Mouse (Mus musculus) ES-Bruce4 (cell line): Measurements from ENCODE around the gene 2310050C09Rik. TPM values are rescaled to one million over a fixed set of nuclear protein-coding genes. Genes with fewer than 3 reads are reported as not detected.

Source experiments
- H3K27ac ChIP-seq: 2 replicates; pipeline ENCODE4 v1.5.1; 2012; ENCODE audit warnings: low read length, inconsistent platforms; ENCODE audit not compliant: insufficient read depth
- H3K27me3 ChIP-seq: 2 replicates; pipeline ENCODE4 v1.6.1; 2012; ENCODE audit warnings: mild to moderate bottlenecking, low read length, inconsistent platforms; ENCODE audit not compliant: control insufficient read depth, poor library complexity, insufficient read depth, severe bottlenecking
- H3K36me3 ChIP-seq: 2 replicates; pipeline ENCODE4 v1.6.1; 2012; ENCODE audit warnings: inconsistent platforms, mild to moderate bottlenecking, low read length, moderate library complexity; ENCODE audit not compliant: control insufficient read depth, poor library complexity, insufficient read depth, severe bottlenecking
- H3K4me1 ChIP-seq: one replicate; pipeline ENCODE4 v1.8.1; 2011; ENCODE audit warnings: low read length; ENCODE audit not compliant: control insufficient read depth, insufficient read depth
- H3K4me3 ChIP-seq: 2 replicates; pipeline ENCODE4 v1.5.1; 2011; ENCODE audit warnings: low read depth, mild to moderate bottlenecking, low read length
- H3K9ac ChIP-seq: 2 replicates; pipeline ENCODE4 v1.6.1; 2012; ENCODE audit warnings: low read depth, mild to moderate bottlenecking, inconsistent platforms; ENCODE audit not compliant: poor library complexity, severe bottlenecking
- H3K9me3 ChIP-seq: replicated peaks from 2 replicates; pipeline ENCODE4 v1.6.1; 2012; ENCODE audit warnings: mild to moderate bottlenecking, low read length, inconsistent platforms; ENCODE audit not compliant: control insufficient read depth, poor library complexity, insufficient read depth, severe bottlenecking
- CTCF ChIP-seq: IDR thresholded peaks from one replicate; pipeline ENCODE4 v1.8.1; 2011; ENCODE audit warnings: low read depth, low read length
- EP300 ChIP-seq: IDR thresholded peaks from 2 replicates; pipeline ENCODE4 v1.6.1; 2011; ENCODE audit warnings: low read depth, low read length; ENCODE audit not compliant: insufficient read depth
- POLR2A ChIP-seq: IDR thresholded peaks from one replicate; pipeline ENCODE4 v1.8.1; 2011; ENCODE audit warnings: low read length; ENCODE audit not compliant: insufficient read depth
- polyA plus RNA-seq: library from polyadenylated mRNA; stranded (reverse); fragments of >200 nt; gene quantifications from 2 replicates; pipeline ENCODE4 v1.2.4, GENCODE M21; 2011; ENCODE audit warnings: low read depth; ENCODE audit not compliant: missing spikeins, insufficient read depth, insufficient read length

The 2310050C09Rik gene
- polyA plus RNA-seq, 1 experiment = not detected

- H3K36me3 ChIP-seq = no peaks in the 10 kb centered on the region
- H3K9me3 ChIP-seq = no peaks in the 10 kb centered on the region
Measured at GRCm38 (mm10) chr3:92894063-92894462, 24.0 kb upstream of the 2310050C09Rik start.

GRCm38 (mm10) chr3:92874180-92874579 is 4.2 kb upstream of the 2310050C09Rik start:
- no peak overlapping the region for H3K27ac ChIP-seq
- H3K9ac ChIP-seq = no peak overlapping the region
- H3K27me3 ChIP-seq = 0 out of 2 replicates have a peak, but pooled peaks cover 3% of the 10 kb centered on the region
- no peak overlapping the region for H3K4me3 ChIP-seq
- no peak for TF ChIP-seq EP300
- no peak for TF ChIP-seq POLR2A
- no peak for TF ChIP-seq CTCF
- no peaks in the 10 kb centered on the region; the same call in 1 of the 2 replicates for H3K9me3 ChIP-seq
- H3K36me3 ChIP-seq = no peaks in the 10 kb centered on the region
- H3K4me1 ChIP-seq = no peaks in the 10 kb centered on the region

More at GRCm38 (mm10) chr3:92894063-92894462, 24.0 kb upstream of the 2310050C09Rik start:
- H3K4me1 ChIP-seq = no peaks in the 10 kb centered on the region
- no peaks in the 10 kb centered on the region for H3K27me3 ChIP-seq
- H3K4me3 ChIP-seq = no peak overlapping the region
- H3K9ac ChIP-seq = no peak overlapping the region
- no peak overlapping the region for H3K27ac ChIP-seq
- no peak for TF ChIP-seq EP300
- no peak for TF ChIP-seq POLR2A
- TF ChIP-seq CTCF = no peak

GRCm38 (mm10) chr3:92851186-92851585 is 18.8 kb downstream of the 2310050C09Rik start, which contains the start of gene Lce1l:
Gene Lce1l (minus strand): TSS chr3:92851286.
- H3K27me3 ChIP-seq = no peaks in the 10 kb centered on the region; the same call in 1 of the 2 replicates
- H3K9me3 ChIP-seq = no peaks in the 10 kb centered on the region
- H3K27ac ChIP-seq = no peak within 1 kb of the TSS
- H3K36me3 ChIP-seq = no peaks in the 10 kb centered on the region
- H3K4me1 ChIP-seq = no peaks in the 10 kb centered on the region
- no peak within 1 kb of the TSS for H3K4me3 ChIP-seq
- TF ChIP-seq CTCF (no peak), POLR2A (no peak), EP300 (no peak)
- no peak within 1 kb of the TSS for H3K9ac ChIP-seq

- Histone ChIP-seq H3K9ac (no peak within 1 kb of the TSS), H3K27me3 (no peaks in the 10 kb centered on the region; the same call in 1 of the 2 replicates), H3K9me3 (no peaks in the 10 kb centered on the region), H3K27ac (no peak within 1 kb of the TSS), H3K4me3 (no peak within 1 kb of the TSS), H3K36me3 (no peaks in the 10 kb centered on the region), H3K4me1 (no peaks in the 10 kb centered on the region)
- no peak for TF ChIP-seq EP300
- no peak for TF ChIP-seq POLR2A
- no peak for TF ChIP-seq CTCF
Measured at GRCm38 (mm10) chr3:92827108-92827507, 42.9 kb downstream of the 2310050C09Rik start, which contains the start of gene Kprp. Gene Kprp (minus strand): TSS chr3:92827247.

- H3K27ac ChIP-seq = no peak overlapping the region
- no peaks in the 10 kb centered on the region for H3K9me3 ChIP-seq
- H3K4me1 ChIP-seq = no peaks in the 10 kb centered on the region
- H3K36me3 ChIP-seq = no peaks in the 10 kb centered on the region
- no peak overlapping the region for H3K9ac ChIP-seq
- TF ChIP-seq POLR2A (no peak), EP300 (no peak), CTCF (no peak)
- no peaks in the 10 kb centered on the region; the same call in 1 of the 2 replicates for H3K27me3 ChIP-seq
- H3K4me3 ChIP-seq = no peak overlapping the region
Measured at GRCm38 (mm10) chr3:92825808-92826207, 44.2 kb downstream of the 2310050C09Rik start.

Other genes with a start within 250 kb of the 2310050C09Rik start
- gene Lce6a, start 248.6 kb downstream of the 2310050C09Rik start, polyA plus RNA-seq = not detected in 2 replicates
- gene Lce1a1, start 221.9 kb downstream of the 2310050C09Rik start, polyA plus RNA-seq = not detected in 2 replicates
- gene Lce1b, start 213.3 kb downstream of the 2310050C09Rik start, polyA plus RNA-seq = not detected in 2 replicates
- gene Lce1a2, start 199.9 kb downstream of the 2310050C09Rik start, polyA plus RNA-seq = not detected in 2 replicates
- not detected in 2 replicates for gene Lce1c, start 191.0 kb downstream of the 2310050C09Rik start, polyA plus RNA-seq
- gene Lce1d, start 183.0 kb downstream of the 2310050C09Rik start, polyA plus RNA-seq = not detected in 2 replicates
- gene Lce1e, start 161.1 kb downstream of the 2310050C09Rik start, polyA plus RNA-seq = not detected in 2 replicates
- gene Lce1f, start 149.9 kb downstream of the 2310050C09Rik start, polyA plus RNA-seq = not detected in 2 replicates
- gene Gm38119, start 131.1 kb downstream of the 2310050C09Rik start, polyA plus RNA-seq = not detected in 2 replicates
- not detected in 2 replicates for gene Lce1g, start 117.9 kb downstream of the 2310050C09Rik start, polyA plus RNA-seq
- gene Lce1h, start 105.2 kb downstream of the 2310050C09Rik start, polyA plus RNA-seq = not detected in 2 replicates
- not detected in 2 replicates for gene Lce1i, start 91.3 kb downstream of the 2310050C09Rik start, polyA plus RNA-seq
- not detected in 2 replicates for gene Lce1j, start 79.7 kb downstream of the 2310050C09Rik start, polyA plus RNA-seq
- not detected in 2 replicates for gene Lce1k, start 62.3 kb downstream of the 2310050C09Rik start, polyA plus RNA-seq
- gene Kprp, start 43.0 kb downstream of the 2310050C09Rik start, polyA plus RNA-seq = not detected in 2 replicates
- not detected in 2 replicates for gene Lce1l, start 18.9 kb downstream of the 2310050C09Rik start, polyA plus RNA-seq
- not detected in 2 replicates for gene Lce3a, start 56.0 kb upstream of the 2310050C09Rik start, polyA plus RNA-seq
- not detected in 2 replicates for gene Lce3b, start 62.8 kb upstream of the 2310050C09Rik start, polyA plus RNA-seq
- gene Lce3c, start 74.3 kb upstream of the 2310050C09Rik start, polyA plus RNA-seq = not detected in 2 replicates
- not detected in 2 replicates for gene Lce3d, start 87.2 kb upstream of the 2310050C09Rik start, polyA plus RNA-seq
- not detected in 2 replicates for gene Lce3e, start 96.8 kb upstream of the 2310050C09Rik start, polyA plus RNA-seq
- gene Lce3f, start 122.0 kb upstream of the 2310050C09Rik start, polyA plus RNA-seq = not detected in 2 replicates
- gene Crct1, start 145.5 kb upstream of the 2310050C09Rik start, polyA plus RNA-seq = not detected in 2 replicates
- gene Lce1m, start 148.8 kb upstream of the 2310050C09Rik start, polyA plus RNA-seq = not detected in 2 replicates
- gene Gm4858, start 198.6 kb upstream of the 2310050C09Rik start, polyA plus RNA-seq = not detected in 2 replicates